Mouse (Mus musculus) kidney, embryonic 15.5 days (tissue): ENCODE measurements at regions not wholly inside any gene's neighbourhood (a gene's known extent, or its start where the extent isn't known, plus 50 kb on each side); places are given as distances from the start of the nearest gene placed in this dataset.
"Not testable (repeated sequence)": the region's sequence is repeated elsewhere in the genome, so short reads cannot be mapped to it uniquely, and the experiment has no call there.

Experiments
- ATAC-seq: fragments of 200-750 bp; cut with Nextera tagmentation; replicated peaks from 2 replicates; pipeline ENCODE4 v1.8.0; 2017; ENCODE audit warnings: moderate TSS enrichment; ENCODE audit not compliant: low FRiP score
- H3K27ac ChIP-seq: fragments of 300-500 bp; sonication (generic); 2 replicates; pipeline ENCODE4 v1.5.1; 2015; ENCODE audit warnings: mild to moderate bottlenecking, inconsistent platforms
- H3K27me3 ChIP-seq: fragments of 300-500 bp; sonication (generic); 2 replicates; pipeline ENCODE4 v1.6.1; 2015; ENCODE audit warnings: inconsistent platforms
- H3K36me3 ChIP-seq: fragments of 300-500 bp; sonication (generic); 2 replicates; pipeline ENCODE4 v1.6.1; 2015; ENCODE audit warnings: inconsistent platforms
- H3K4me1 ChIP-seq: fragments of 300-500 bp; sonication (generic); 2 replicates; pipeline ENCODE4 v1.6.1; 2015; ENCODE audit warnings: inconsistent platforms
- H3K4me2 ChIP-seq: fragments of 300-500 bp; sonication (generic); 2 replicates; pipeline ENCODE4 v1.6.1; 2015; ENCODE audit warnings: moderate library complexity, mild to moderate bottlenecking, inconsistent platforms
- H3K4me3 ChIP-seq: fragments of 300-500 bp; sonication (generic); replicated peaks from 2 replicates; pipeline ENCODE4 v1.5.1; 2015; ENCODE audit warnings: mild to moderate bottlenecking, inconsistent platforms
- H3K9ac ChIP-seq: fragments of 300-500 bp; sonication (generic); 2 replicates; pipeline ENCODE4 v1.6.1; 2015; ENCODE audit warnings: mild to moderate bottlenecking, inconsistent platforms
- H3K9me3 ChIP-seq: fragments of 300-500 bp; sonication (generic); replicated peaks from 2 replicates; pipeline ENCODE4 v1.6.1; 2016; ENCODE audit warnings: inconsistent platforms
- WGBS: fragments of 180-500 bp; shearing (Covaris S2); methylation state at CpG from one replicate; pipeline ENCODE4 v1.1.7; 2015; ENCODE audit warnings: mixed read lengths; 5-methylcytosine and 5-hydroxymethylcytosine counted together

GRCm38 (mm10) chr6:31895835-31896234, 154.2 kb upstream of the 1700012A03Rik start:
- H3K9ac ChIP-seq = no peak overlapping the region
- no peak overlapping the region for H3K4me2 ChIP-seq
- no peak overlapping the region for H3K4me3 ChIP-seq
- WGBS = 69% methylated on average over 3 of the region's 3 CpGs
- H3K9me3 ChIP-seq = no peaks in the 10 kb centered on the region
- no peaks in the 10 kb centered on the region for H3K4me1 ChIP-seq
- H3K27me3 ChIP-seq = no peaks in the 10 kb centered on the region
- H3K36me3 ChIP-seq = no peaks in the 10 kb centered on the region
- ATAC-seq = no peak
- H3K27ac ChIP-seq = no peak overlapping the region

- H3K27me3 ChIP-seq = no peaks in the 10 kb centered on the region
- no peak overlapping the region for H3K4me3 ChIP-seq
- H3K27ac ChIP-seq = no peak overlapping the region
- H3K9ac ChIP-seq = no peak overlapping the region
- H3K36me3 ChIP-seq = no peaks in the 10 kb centered on the region
- WGBS = 5% methylated on average over 4 of the region's 4 CpGs
- H3K4me1 ChIP-seq = no peaks in the 10 kb centered on the region
- no peak for ATAC-seq
- no peak overlapping the region for H3K4me2 ChIP-seq
- no peaks in the 10 kb centered on the region for H3K9me3 ChIP-seq
These were observed 163.1 kb upstream of the 1700012A03Rik start for GRCm38 (mm10) chr6:31886931-31887330.

GRCm38 (mm10) chr6:31885196-31885595, 164.8 kb upstream of the 1700012A03Rik start:
- H3K27ac ChIP-seq, H3K4me2 ChIP-seq, H3K36me3 ChIP-seq, H3K4me3 ChIP-seq, H3K9me3 ChIP-seq, H3K4me1 ChIP-seq, ATAC-seq, H3K27me3 ChIP-seq, H3K9ac ChIP-seq: not testable (repeated sequence)
- WGBS = 7% methylated on average over 1 of the region's 1 CpGs

GRCm38 (mm10) chr6:31883726-31884125, 166.3 kb upstream of the 1700012A03Rik start:
- Histone ChIP-seq H3K27me3 (no peaks in the 10 kb centered on the region), H3K4me2 (no peak overlapping the region), H3K4me1 (no peaks in the 10 kb centered on the region), H3K4me3 (no peak overlapping the region), H3K9me3 (no peaks in the 10 kb centered on the region), H3K36me3 (no peaks in the 10 kb centered on the region), H3K27ac (no peak overlapping the region), H3K9ac (no peak overlapping the region)
- no peak for ATAC-seq
- 4% methylated on average over 2 of the region's 2 CpGs for WGBS

GRCm38 (mm10) chr6:31874616-31875015, 175.4 kb upstream of the 1700012A03Rik start:
- H3K4me1 ChIP-seq = no peaks in the 10 kb centered on the region
- H3K27me3 ChIP-seq = no peaks in the 10 kb centered on the region
- H3K4me3 ChIP-seq = no peak overlapping the region
- no peaks in the 10 kb centered on the region for H3K9me3 ChIP-seq
- no peak overlapping the region for H3K27ac ChIP-seq
- ATAC-seq = no peak
- H3K36me3 ChIP-seq = no peaks in the 10 kb centered on the region
- no peak overlapping the region for H3K4me2 ChIP-seq
- H3K9ac ChIP-seq = no peak overlapping the region
- WGBS = 93% methylated on average over 6 of the region's 6 CpGs

- no peak for ATAC-seq
- WGBS = 59% methylated on average over 1 of the region's 1 CpGs
These were observed 176.1 kb upstream of the 1700012A03Rik start for GRCm38 (mm10) chr6:31873911-31874310.

GRCm38 (mm10) chr6:31871766-31872165, 178.3 kb upstream of the 1700012A03Rik start:
- 85% methylated on average over 3 of the region's 3 CpGs for WGBS
- H3K9ac ChIP-seq = no peak overlapping the region
- ATAC-seq = no peak
- H3K27me3 ChIP-seq = no peaks in the 10 kb centered on the region
- no peak overlapping the region for H3K4me2 ChIP-seq
- no peak overlapping the region for H3K4me3 ChIP-seq
- no peak overlapping the region for H3K27ac ChIP-seq
- H3K4me1 ChIP-seq = no peaks in the 10 kb centered on the region
- H3K9me3 ChIP-seq = no peaks in the 10 kb centered on the region
- H3K36me3 ChIP-seq = no peaks in the 10 kb centered on the region

More at GRCm38 (mm10) chr6:31873911-31874310, 176.1 kb upstream of the 1700012A03Rik start:
- Histone ChIP-seq H3K4me3 (no peak overlapping the region), H3K4me2 (no peak overlapping the region), H3K36me3 (no peaks in the 10 kb centered on the region), H3K9ac (no peak overlapping the region), H3K27me3 (no peaks in the 10 kb centered on the region), H3K27ac (no peak overlapping the region), H3K4me1 (no peaks in the 10 kb centered on the region), H3K9me3 (no peaks in the 10 kb centered on the region)

GRCm38 (mm10) chr6:31861996-31862395, 188.1 kb upstream of the 1700012A03Rik start:
- ATAC-seq = no peak
- Histone ChIP-seq H3K4me2 (no peak overlapping the region), H3K4me1 (peaks cover 5% of the 10 kb centered on the region; the same call in 1 of the 2 replicates), H3K27me3 (no peaks in the 10 kb centered on the region), H3K36me3 (no peaks in the 10 kb centered on the region), H3K9ac (no peak overlapping the region), H3K4me3 (no peak overlapping the region), H3K9me3 (no peaks in the 10 kb centered on the region), H3K27ac (no peak overlapping the region)
- 23% methylated on average over 7 of the region's 7 CpGs for WGBS

- Histone ChIP-seq H3K27ac (no peak overlapping the region), H3K27me3 (no peaks in the 10 kb centered on the region), H3K9me3 (no peaks in the 10 kb centered on the region), H3K36me3 (no peaks in the 10 kb centered on the region), H3K4me3 (no peak overlapping the region), H3K4me1 (peaks cover 5% of the 10 kb centered on the region; the same call in 1 of the 2 replicates), H3K4me2 (no peak overlapping the region), H3K9ac (no peak overlapping the region)
- WGBS = 84% methylated on average over 3 of the region's 3 CpGs
- no peak for ATAC-seq
These were observed 190.4 kb upstream of the 1700012A03Rik start for GRCm38 (mm10) chr6:31859621-31860020.

GRCm38 (mm10) chr6:31854261-31854660, 195.8 kb upstream of the 1700012A03Rik start:
- Histone ChIP-seq H3K4me2 (no peak overlapping the region), H3K9me3 (no peaks in the 10 kb centered on the region), H3K4me1 (no peaks in the 10 kb centered on the region), H3K4me3 (no peak overlapping the region), H3K27me3 (no peaks in the 10 kb centered on the region), H3K27ac (no peak overlapping the region), H3K9ac (no peak overlapping the region), H3K36me3 (no peaks in the 10 kb centered on the region)
- 98% methylated on average over 16 of the region's 16 CpGs for WGBS
- no peak for ATAC-seq

GRCm38 (mm10) chr6:31846319-31846718, 203.7 kb upstream of the 1700012A03Rik start:
- H3K9ac ChIP-seq = no peak overlapping the region
- no peak overlapping the region for H3K27ac ChIP-seq
- no peaks in the 10 kb centered on the region for H3K36me3 ChIP-seq
- 0 out of 2 replicates have a peak, but pooled peaks cover 3% of the 10 kb centered on the region for H3K9me3 ChIP-seq
- H3K27me3 ChIP-seq = no peaks in the 10 kb centered on the region
- WGBS = 87% methylated on average over 9 of the region's 9 CpGs
- no peak for ATAC-seq
- H3K4me2 ChIP-seq = no peak overlapping the region
- no peak overlapping the region for H3K4me3 ChIP-seq
- no peaks in the 10 kb centered on the region for H3K4me1 ChIP-seq

- Histone ChIP-seq H3K4me3 (no peak overlapping the region), H3K4me2 (no peak overlapping the region), H3K9ac (no peak overlapping the region), H3K27me3 (no peaks in the 10 kb centered on the region), H3K27ac (no peak overlapping the region), H3K4me1 (no peaks in the 10 kb centered on the region), H3K36me3 (no peaks in the 10 kb centered on the region), H3K9me3 (0 out of 2 replicates have a peak, but pooled peaks cover 3% of the 10 kb centered on the region)
- no peak for ATAC-seq
- 58% methylated on average over 5 of the region's 5 CpGs for WGBS
These were observed 204.4 kb upstream of the 1700012A03Rik start for GRCm38 (mm10) chr6:31845671-31846070.

GRCm38 (mm10) chr6:31840621-31841020, 209.4 kb upstream of the 1700012A03Rik start:
- ATAC-seq = no peak
- no peaks in the 10 kb centered on the region for H3K27me3 ChIP-seq
- peaks cover 7% of the 10 kb centered on the region; the same call in 1 of the 2 replicates for H3K4me1 ChIP-seq
- no peak overlapping the region for H3K4me2 ChIP-seq
- H3K9me3 ChIP-seq = 0 out of 2 replicates have a peak, but pooled peaks cover 3% of the 10 kb centered on the region
- no peak overlapping the region for H3K9ac ChIP-seq
- H3K36me3 ChIP-seq = no peaks in the 10 kb centered on the region
- 91% methylated on average over 4 of the region's 4 CpGs for WGBS
- H3K4me3 ChIP-seq = no peak overlapping the region
- H3K27ac ChIP-seq = no peak overlapping the region
